ENCODE assay signal across 18 mouse cellular contexts in genomic region chr10:77374407-77374806, GRCm38 (mm10). TPM values are rescaled to one million over a fixed set of nuclear protein-coding genes. Genes with fewer than 3 reads are reported as not detected.
DNase-seq lines count a peak whose midpoint lies in the region; ATAC-seq and TF ChIP-seq lines count a peak whose summit lies in the region.
"Had no signal": no experiment of that assay in that cellular context is flagged by ENCODE, and none has a peak within 500 bp of the region (broad histone marks: within the 10 kb centered on the region; RNA-seq: fewer than 3 reads in every experiment).

No protein-coding gene starts in this region.

- intact Hi-C loops in left cerebral cortex, postnatal 4 days (cut with DNase I) = no loop called here
- intact Hi-C loops in left cerebral cortex, adult 2 months (cut with DNase I) = no loop called here

- H3K4me3 ChIP-seq in left cerebral cortex, adult 2 months = no peak overlapping the region
- H3K4me3 ChIP-seq: embryonic facial prominence, embryonic 13.5 days; embryonic facial prominence, embryonic 15.5 days; erythroblast, embryonic 14.5 days; forebrain, embryonic 10.5 days; forebrain, embryonic 12.5 days had no signal

- TF ChIP-seq CTCF in left cerebral cortex, adult 2 months (IDR thresholded peaks at IDR 0.05) = no peak

- H3K27ac ChIP-seq in left cerebral cortex, adult 2 months = no peak overlapping the region
- H3K27ac ChIP-seq: embryonic facial prominence, embryonic 13.5 days; embryonic facial prominence, embryonic 15.5 days; forebrain, embryonic 10.5 days; forebrain, embryonic 12.5 days had no signal

- ATAC-seq in cerebellum, adult (ENCODE audit: insufficient number of reproducible peaks, low FRiP score, low TSS enrichment) = no peak
- ATAC-seq: forebrain, embryonic 14.5 days; forebrain, embryonic 16.5 days had no signal

- DNase-seq in cerebellum, postnatal 10 days = peak; percentile 52 to 67
- peak; percentile 33 for DNase-seq in left cerebral cortex, postnatal 4 days
- no peak for DNase-seq in left cerebral cortex, adult 2 months (ENCODE audit: extremely low spot score in 1 of 2, low spot score in 2 of 2)
- DNase-seq: adrenal gland, adult 2 months; adrenal gland, postnatal 10 days; adrenal gland, postnatal 25 days; cerebellum, adult 8-10 months; cerebellum, adult 9-11 months; cerebellum, postnatal 36 days; embryo, embryonic 11 days had no signal

RNA-seq across cellular contexts. Expression of gene Adarb1, which starts 43.7 kb away (rescaled TPM):
- 10 to 100 TPM; 64.3 to 70.4 TPM for total RNA-seq in left cerebral cortex, postnatal 4 days (2021)
- total RNA-seq in left cerebral cortex, adult 2 months (2021) = 100 to 1,000 TPM; 139 to 152 TPM

Comparison
In these comparisons a context has a peak if more than half of its experiments do, and no peak if none do; other contexts are left out.
1. DNase-seq: peak in cerebellum, postnatal 10 days (2 of 2) and left cerebral cortex, postnatal 4 days (single experiment); none in left cerebral cortex, adult 2 months (0 of 2).